Mouse (Mus musculus) spleen, postnatal 36 days (tissue): ENCODE data around the gene Tmem130.
"Not testable (repeated sequence)": the region's sequence is repeated elsewhere in the genome, so short reads cannot be mapped to it uniquely, and the experiment has no call there.

Experiments
- DNase-seq, 2 experiments: peaks; one replicate each; pipeline ENCODE4 v3.0.0; 2022; ENCODE audit warnings: low spot score in 2 of 2, mixed read lengths in 1 of 2

Gene Tmem130

GRCm38 (mm10) chr5:144761161-144761868, at the start of gene Tmem130:
Gene Tmem130, minus strand, starts transcription at chr5:144761818.
- no peak for DNase-seq

GRCm38 (mm10) chr5:144806931-144807330, 45.3 kb upstream of the Tmem130 start:
- no peak for DNase-seq

DNA sequence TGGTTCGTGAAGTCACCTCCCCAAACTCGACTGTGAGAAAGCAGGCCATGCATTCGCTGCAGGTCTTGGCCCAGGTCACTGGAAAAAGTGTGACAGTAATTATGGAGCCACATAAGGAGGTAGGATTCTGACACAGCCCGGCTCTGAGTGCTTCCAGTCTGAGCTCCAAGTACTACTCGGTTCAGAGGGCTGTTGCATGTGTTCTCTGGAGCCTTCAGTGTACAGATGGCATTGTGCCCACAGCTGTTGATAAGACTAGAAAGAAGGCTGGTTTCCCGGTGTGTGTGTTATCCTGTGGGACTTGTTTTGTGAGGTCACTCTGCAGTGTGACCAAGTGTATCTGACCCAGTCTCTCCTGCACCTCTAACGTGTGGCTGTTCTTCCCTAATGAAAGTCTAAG, 42.6 kb upstream of the Tmem130 start:
- DNase-seq = no peak

- DNase-seq = no peak
Measured at GRCm38 (mm10) chr5:144803066-144803465, 41.4 kb upstream of the Tmem130 start.

- no peak for DNase-seq
Measured at GRCm38 (mm10) chr5:144797116-144797515, 35.5 kb upstream of the Tmem130 start.

DNA sequence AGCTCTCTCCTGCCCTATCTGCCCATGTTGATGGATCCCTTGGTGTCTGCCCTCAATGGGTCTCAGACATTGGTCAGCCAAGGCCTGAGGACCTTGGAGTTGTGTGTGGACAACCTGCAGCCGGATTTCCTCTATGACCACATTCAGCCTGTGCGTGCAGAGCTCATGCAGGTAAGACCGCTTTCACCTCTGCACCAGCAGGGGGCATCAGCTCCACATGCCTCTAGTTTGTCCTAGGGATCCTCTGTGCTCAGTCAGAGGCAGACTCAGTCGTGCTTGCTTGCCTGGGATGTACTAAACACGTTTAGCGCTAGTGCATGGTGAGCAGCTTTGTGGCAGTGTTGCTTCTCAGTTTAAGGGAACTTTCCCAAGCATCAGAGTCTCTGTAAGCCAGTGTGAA, 33.1 kb upstream of the Tmem130 start:
- DNase-seq = no peak

GRCm38 (mm10) chr5:144793374-144793773, 31.8 kb upstream of the Tmem130 start:
- no peak for DNase-seq

DNA sequence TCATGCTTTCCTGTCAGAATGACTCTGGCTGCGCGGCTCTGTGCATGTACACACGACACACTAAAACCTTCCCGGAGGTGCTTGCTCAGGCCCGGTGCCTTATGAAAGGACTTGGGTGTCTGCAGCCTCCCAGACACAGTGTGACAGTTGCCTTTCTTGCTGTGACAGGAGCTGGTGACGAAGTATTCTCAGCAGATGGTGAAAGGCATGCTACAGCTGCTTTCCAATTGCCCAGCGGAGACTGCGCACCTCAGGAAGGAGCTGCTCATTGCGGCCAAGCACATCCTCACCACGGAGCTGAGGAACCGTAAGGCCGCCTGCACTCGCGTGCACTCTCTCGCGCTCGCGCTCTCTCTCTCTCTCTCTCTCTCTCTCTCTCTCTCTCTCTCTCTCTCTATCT, 24.8 kb upstream of the Tmem130 start:
- no peak for DNase-seq

DNA sequence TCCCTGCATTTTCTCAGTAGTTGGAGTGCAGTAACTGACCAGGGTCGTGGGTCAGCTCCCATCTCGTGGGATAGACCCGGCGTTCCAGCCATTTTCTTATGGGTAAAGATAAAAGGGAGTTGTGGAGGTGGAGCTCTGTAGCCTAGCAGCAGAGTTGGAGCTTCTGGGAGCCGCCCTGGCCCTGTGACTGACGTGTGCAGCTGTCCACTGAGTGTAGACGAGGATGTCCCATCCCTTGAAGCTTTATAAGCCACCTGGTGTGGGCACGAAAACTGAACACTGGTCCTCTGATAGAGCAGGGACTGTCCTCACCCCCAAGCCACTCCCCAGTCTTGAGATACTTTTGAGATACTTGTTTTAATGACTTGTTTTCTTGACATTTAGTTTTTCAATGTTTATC, 19.0 kb upstream of the Tmem130 start:
- no peak for DNase-seq

DNA sequence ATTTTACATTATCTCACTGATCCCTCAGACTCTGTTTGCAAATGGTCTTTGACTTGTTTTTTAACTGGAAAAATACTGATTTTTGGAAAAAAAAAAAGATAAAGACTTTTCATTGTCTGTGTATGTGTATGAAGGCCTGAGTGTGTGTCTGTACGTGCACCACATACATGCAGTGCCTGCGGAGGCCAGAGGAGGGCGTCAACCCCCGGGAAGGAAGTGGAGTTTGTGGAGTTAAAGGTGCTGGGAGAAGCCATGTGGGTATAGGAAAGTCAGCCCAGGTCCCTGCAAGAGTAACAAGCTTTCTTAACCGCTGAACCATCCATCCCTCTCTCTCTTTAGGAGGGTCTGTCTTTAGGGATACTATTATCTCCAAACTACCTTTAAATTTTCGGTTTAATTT, 11.6 kb upstream of the Tmem130 start:
- no peak for DNase-seq

- no peak for DNase-seq
Measured at GRCm38 (mm10) chr5:144769067-144769482, 7.5 kb upstream of the Tmem130 start.

DNA sequence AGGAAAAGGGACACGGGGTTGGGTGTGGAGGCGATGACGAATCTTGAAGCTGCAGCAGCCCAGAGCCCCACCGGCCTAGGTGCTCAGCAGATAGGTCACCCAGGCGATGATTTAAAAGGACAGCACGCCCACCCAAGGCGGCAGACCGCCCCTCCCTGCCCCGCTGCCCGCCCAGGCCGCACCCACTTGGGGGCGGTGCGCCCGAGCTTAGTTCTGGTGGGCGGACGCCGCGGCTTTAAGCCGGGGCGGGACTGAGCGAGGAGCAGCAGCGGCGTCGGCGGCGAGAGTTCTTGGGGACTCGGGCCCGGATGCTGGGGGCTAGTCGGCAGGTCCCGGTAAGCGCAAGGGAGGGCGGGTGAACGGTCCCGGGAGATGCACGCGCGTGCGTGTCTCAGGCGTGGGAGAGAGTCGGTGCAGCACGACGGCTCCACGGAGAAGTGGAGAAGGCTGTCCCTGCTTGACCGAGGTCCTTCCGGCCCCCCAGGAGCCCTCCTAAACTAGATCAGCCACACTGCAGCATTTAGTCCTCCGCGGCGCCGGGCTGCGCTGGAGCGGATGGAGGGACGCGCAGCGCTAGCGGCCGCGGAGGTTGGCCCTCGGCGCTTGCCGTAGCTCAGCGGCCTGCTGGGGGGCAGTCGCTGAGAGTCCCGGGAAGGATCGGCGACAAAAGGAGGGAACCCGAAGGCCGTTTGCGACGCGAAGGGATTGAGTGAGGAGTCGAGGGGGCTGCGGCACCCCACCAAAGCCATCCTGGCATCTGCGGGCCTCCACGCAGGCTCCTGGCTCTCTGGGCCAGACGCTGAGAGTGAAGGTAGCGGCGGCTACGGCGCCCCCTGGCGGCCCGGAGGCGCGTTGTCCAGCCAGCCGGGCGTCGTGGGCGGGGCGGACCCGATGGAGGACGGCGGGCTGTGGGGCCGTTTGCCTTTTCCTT, 6.6 kb upstream of the Tmem130 start:
- DNase-seq = peak; percentile 86 to 88

- DNase-seq = not testable (repeated sequence)
Measured at GRCm38 (mm10) chr5:144767106-144767798, 5.6 kb upstream of the Tmem130 start, which contains the start of gene Trrap. Gene Trrap, plus strand, starts transcription at chr5:144767732.

DNA sequence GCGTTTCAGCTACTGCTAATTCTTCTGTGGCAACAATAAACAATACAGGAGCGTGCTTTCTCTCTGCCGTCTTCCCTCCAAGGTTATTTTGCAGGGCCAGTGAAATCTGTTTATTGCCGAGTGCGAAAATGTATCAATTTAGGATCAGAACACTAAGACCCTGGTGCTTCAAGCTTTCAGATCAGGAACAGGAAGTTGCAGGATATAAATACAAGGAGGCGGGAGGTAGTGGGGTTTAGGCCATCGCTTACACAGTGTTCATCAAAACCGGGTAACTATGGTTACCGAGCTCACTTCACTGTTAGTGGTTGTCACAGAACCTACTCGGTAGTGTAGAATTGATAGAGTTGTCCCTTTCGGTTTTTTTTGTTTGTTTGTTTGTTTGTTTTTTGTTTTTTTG, 5.0 kb upstream of the Tmem130 start:
- no peak for DNase-seq

GRCm38 (mm10) chr5:144766026-144766425, 4.4 kb upstream of the Tmem130 start:
- DNase-seq = no peak

GRCm38 (mm10) chr5:144758422-144758821, 3.2 kb downstream of the Tmem130 start:
- no peak for DNase-seq

GRCm38 (mm10) chr5:144757402-144757801, 4.2 kb downstream of the Tmem130 start:
- DNase-seq = no peak

DNA sequence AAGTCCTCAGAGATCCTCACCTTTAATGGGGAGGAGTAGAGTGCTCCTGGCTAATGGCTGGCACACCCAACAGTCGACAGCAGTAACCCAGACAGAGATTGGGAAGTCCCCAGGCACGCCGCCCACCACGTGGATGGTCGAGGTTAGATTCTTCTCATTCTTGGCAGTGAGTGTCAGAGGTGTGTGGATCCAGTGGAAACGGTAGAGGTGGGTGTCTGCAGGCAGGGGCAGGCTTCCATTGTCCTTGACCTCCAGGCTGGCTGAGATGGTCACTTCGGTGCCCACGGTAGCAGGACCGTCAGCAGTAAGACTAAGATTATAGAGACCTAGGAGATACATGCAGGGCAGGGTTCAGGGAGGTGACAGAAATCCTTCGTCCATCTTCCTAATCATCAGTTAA, 6.4 kb downstream of the Tmem130 start:
- DNase-seq = no peak

DNA sequence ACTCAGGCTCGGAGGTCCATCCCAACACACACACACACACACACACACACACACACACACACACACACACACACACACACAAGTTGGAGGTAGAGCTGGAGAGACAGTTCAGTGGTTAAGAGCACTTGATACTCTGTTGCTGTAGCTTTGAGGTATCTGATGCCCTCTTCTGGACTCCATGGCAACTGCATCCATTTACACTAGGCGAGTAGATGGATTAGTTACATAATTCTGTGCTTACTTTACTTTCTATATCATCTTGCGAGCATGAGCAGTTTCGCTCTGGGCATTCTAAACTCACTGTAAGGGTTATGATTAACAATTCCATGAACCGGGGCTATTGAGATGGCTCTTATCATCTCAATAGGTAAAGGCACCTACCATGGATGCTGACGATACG, 8.6 kb downstream of the Tmem130 start:
- peak; percentile 29 to 39 for DNase-seq

GRCm38 (mm10) chr5:144752432-144752831, 9.2 kb downstream of the Tmem130 start:
- no peak for DNase-seq

- DNase-seq = no peak
Measured at GRCm38 (mm10) chr5:144737101-144737500, 24.5 kb downstream of the Tmem130 start.

DNA sequence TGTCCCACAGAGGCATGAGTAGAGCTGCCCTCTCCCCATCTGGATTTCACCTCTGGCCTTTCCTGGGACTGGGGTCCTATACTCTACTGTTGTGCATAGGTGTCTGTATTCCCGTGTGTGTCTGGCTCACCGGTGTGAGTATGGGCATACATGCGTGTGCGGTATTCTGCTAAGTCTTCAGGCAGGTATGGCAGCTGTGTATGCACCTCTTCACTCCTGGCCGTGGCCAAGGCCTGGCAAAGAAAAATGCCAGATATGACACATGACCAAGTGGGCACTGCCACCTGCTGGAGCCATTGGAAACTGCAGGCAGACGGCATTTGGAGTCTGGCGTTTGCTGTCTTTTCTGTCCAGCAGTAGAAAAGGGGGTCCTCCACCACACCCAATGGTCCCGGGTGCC, 26.7 kb downstream of the Tmem130 start:
- peak; percentile 6 to 13 for DNase-seq
